Mouse (Mus musculus): ENCODE measurements around the gene Cyp2c23. TPM values are rescaled to one million over a fixed set of nuclear protein-coding genes. Genes with fewer than 3 reads are reported as not detected.

Cyp2c23 gene
- total RNA-seq, 1 experiment: 0.31 TPM

- in situ Hi-C loops (cut with MboI; ENCODE audit: low sequenced_read_pairs in 2 of 2, unreplicated experiment in 2 of 2): no loop called here
These were observed 38.5 kb upstream of the Cyp2c23 start for GRCm38 (mm10) chr19:44067323-44068049.

GRCm38 (mm10) chr19:44064734-44065133, 35.7 kb upstream of the Cyp2c23 start:
- in situ Hi-C loops (cut with MboI; ENCODE audit: low sequenced_read_pairs in 2 of 2, unreplicated experiment in 2 of 2): no loop called here

More at GRCm38 (mm10) chr19:44067323-44068049, 38.5 kb upstream of the Cyp2c23 start:
- Histone ChIP-seq H3K36me3 (ENCODE audit: control insufficient read depth, insufficient read depth, low read length, poor library complexity, severe bottlenecking) (no peaks in the 10 kb centered on the region; the same call in 1 of the 2 replicates), H3K4me3 (ENCODE audit: insufficient read depth in 1 of 2, low read depth in 1 of 2, low read length in 2 of 2, poor library complexity in 1 of 2, severe bottlenecking in 1 of 2) (no peak overlapping the region), H3K9me3 (ENCODE audit: control insufficient read depth, insufficient read depth, low read depth, low read length) (no peaks in the 10 kb centered on the region), H3K27ac (ENCODE audit: insufficient read depth, low read depth, low read length, poor library complexity, severe bottlenecking) (no peak overlapping the region), H3K4me1 (ENCODE audit: control insufficient read depth in 2 of 2, insufficient read depth in 2 of 2, low read length in 2 of 2, poor library complexity in 1 of 2) (peaks cover 1 to 3% of the 10 kb centered on the region in 2 experiments; a peak in 1 of 4 replicates), H3K9ac (ENCODE audit: insufficient read depth, low read depth, low read length, poor library complexity, severe bottlenecking) (no peak overlapping the region)
- TF ChIP-seq ZC3H11A (IDR thresholded peaks at IDR 0.05; ENCODE audit: borderline replicate concordance, low read depth, low read length): no peak
- no peak for TF ChIP-seq ZNF384 (IDR thresholded peaks at IDR 0.05; ENCODE audit: low read depth, low read length)
- no peak for TF ChIP-seq CHD2 (IDR thresholded peaks at IDR 0.05; ENCODE audit: low read depth, low read length)
- no peak for TF ChIP-seq HCFC1 (IDR thresholded peaks at IDR 0.05; ENCODE audit: borderline replicate concordance, insufficient read depth, low read length)
- no peak for TF ChIP-seq MAFK (IDR thresholded peaks at IDR 0.05; ENCODE audit: insufficient read depth, low read depth, low read length)
- DNase-seq (ENCODE audit: low read depth, low spot score): no peak

GRCm38 (mm10) chr19:44063773-44064172, 34.8 kb upstream of the Cyp2c23 start:
- DNase-seq (ENCODE audit: low read depth, low spot score): no peak
- in situ Hi-C loops (cut with MboI; ENCODE audit: low sequenced_read_pairs in 2 of 2, unreplicated experiment in 2 of 2): no loop called here
- H3K36me3 ChIP-seq (ENCODE audit: control insufficient read depth, insufficient read depth, low read length, poor library complexity, severe bottlenecking): peaks cover 3% of the 10 kb centered on the region
- no peaks in the 10 kb centered on the region for H3K9me3 ChIP-seq (ENCODE audit: control insufficient read depth, insufficient read depth, low read depth, low read length)
- H3K4me3 ChIP-seq (ENCODE audit: insufficient read depth in 1 of 2, low read depth in 1 of 2, low read length in 2 of 2, poor library complexity in 1 of 2, severe bottlenecking in 1 of 2): no peak overlapping the region
- H3K4me1 ChIP-seq (ENCODE audit: control insufficient read depth in 2 of 2, insufficient read depth in 2 of 2, low read length in 2 of 2, poor library complexity in 1 of 2): 0 out of 4 replicates have a peak, but pooled peaks cover 0 to 3% of the 10 kb centered on the region in 2 experiments
- no peak for TF ChIP-seq ZC3H11A (IDR thresholded peaks at IDR 0.05; ENCODE audit: borderline replicate concordance, low read depth, low read length)
- TF ChIP-seq CHD2 (IDR thresholded peaks at IDR 0.05; ENCODE audit: low read depth, low read length): no peak
- TF ChIP-seq HCFC1 (IDR thresholded peaks at IDR 0.05; ENCODE audit: borderline replicate concordance, insufficient read depth, low read length): no peak
- TF ChIP-seq MAFK (IDR thresholded peaks at IDR 0.05; ENCODE audit: insufficient read depth, low read depth, low read length): no peak
- TF ChIP-seq ZNF384 (IDR thresholded peaks at IDR 0.05; ENCODE audit: low read depth, low read length): no peak
- H3K9ac ChIP-seq (ENCODE audit: insufficient read depth, low read depth, low read length, poor library complexity, severe bottlenecking): no peak overlapping the region
- no peak overlapping the region for H3K27ac ChIP-seq (ENCODE audit: insufficient read depth, low read depth, low read length, poor library complexity, severe bottlenecking)

More at GRCm38 (mm10) chr19:44064734-44065133, 35.7 kb upstream of the Cyp2c23 start:
- Histone ChIP-seq H3K27ac (ENCODE audit: insufficient read depth, low read depth, low read length, poor library complexity, severe bottlenecking) (no peak overlapping the region), H3K4me3 (ENCODE audit: insufficient read depth in 1 of 2, low read depth in 1 of 2, low read length in 2 of 2, poor library complexity in 1 of 2, severe bottlenecking in 1 of 2) (no peak overlapping the region), H3K4me1 (ENCODE audit: control insufficient read depth in 2 of 2, insufficient read depth in 2 of 2, low read length in 2 of 2, poor library complexity in 1 of 2) (0 out of 4 replicates have a peak, but pooled peaks cover 0 to 3% of the 10 kb centered on the region in 2 experiments), H3K9ac (ENCODE audit: insufficient read depth, low read depth, low read length, poor library complexity, severe bottlenecking) (no peak overlapping the region), H3K36me3 (ENCODE audit: control insufficient read depth, insufficient read depth, low read length, poor library complexity, severe bottlenecking) (peaks cover 3% of the 10 kb centered on the region), H3K9me3 (ENCODE audit: control insufficient read depth, insufficient read depth, low read depth, low read length) (no peaks in the 10 kb centered on the region)
- TF ChIP-seq MAFK (IDR thresholded peaks at IDR 0.05; ENCODE audit: insufficient read depth, low read depth, low read length): no peak
- TF ChIP-seq ZNF384 (IDR thresholded peaks at IDR 0.05; ENCODE audit: low read depth, low read length): no peak
- no peak for TF ChIP-seq ZC3H11A (IDR thresholded peaks at IDR 0.05; ENCODE audit: borderline replicate concordance, low read depth, low read length)
- TF ChIP-seq HCFC1 (IDR thresholded peaks at IDR 0.05; ENCODE audit: borderline replicate concordance, insufficient read depth, low read length): no peak
- TF ChIP-seq CHD2 (IDR thresholded peaks at IDR 0.05; ENCODE audit: low read depth, low read length): no peak
- DNase-seq (ENCODE audit: low read depth, low spot score): no peak

GRCm38 (mm10) chr19:44060226-44060625, 31.2 kb upstream of the Cyp2c23 start:
- no peak for TF ChIP-seq ZC3H11A (IDR thresholded peaks at IDR 0.05; ENCODE audit: borderline replicate concordance, low read depth, low read length)
- TF ChIP-seq ZNF384 (IDR thresholded peaks at IDR 0.05; ENCODE audit: low read depth, low read length): no peak
- TF ChIP-seq CHD2 (IDR thresholded peaks at IDR 0.05; ENCODE audit: low read depth, low read length): no peak
- TF ChIP-seq MAFK (IDR thresholded peaks at IDR 0.05; ENCODE audit: insufficient read depth, low read depth, low read length): no peak
- no peak for TF ChIP-seq HCFC1 (IDR thresholded peaks at IDR 0.05; ENCODE audit: borderline replicate concordance, insufficient read depth, low read length)
- peaks cover 3% of the 10 kb centered on the region for H3K36me3 ChIP-seq (ENCODE audit: control insufficient read depth, insufficient read depth, low read length, poor library complexity, severe bottlenecking)
- no peaks in the 10 kb centered on the region for H3K4me1 ChIP-seq (ENCODE audit: control insufficient read depth in 2 of 2, insufficient read depth in 2 of 2, low read length in 2 of 2, poor library complexity in 1 of 2)
- no peak overlapping the region for H3K4me3 ChIP-seq (ENCODE audit: insufficient read depth in 1 of 2, low read depth in 1 of 2, low read length in 2 of 2, poor library complexity in 1 of 2, severe bottlenecking in 1 of 2)
- no peak for DNase-seq (ENCODE audit: low read depth, low spot score)
- no peak overlapping the region for H3K9ac ChIP-seq (ENCODE audit: insufficient read depth, low read depth, low read length, poor library complexity, severe bottlenecking)
- H3K27ac ChIP-seq (ENCODE audit: insufficient read depth, low read depth, low read length, poor library complexity, severe bottlenecking): no peak overlapping the region
- no peaks in the 10 kb centered on the region for H3K9me3 ChIP-seq (ENCODE audit: control insufficient read depth, insufficient read depth, low read depth, low read length)
- in situ Hi-C loops (cut with MboI; ENCODE audit: low sequenced_read_pairs in 2 of 2, unreplicated experiment in 2 of 2): no loop called here
